Mouse (Mus musculus) forebrain, embryonic 13.5 days (tissue): Measurements from ENCODE around the gene Bpifb5. TPM values are rescaled to one million over a fixed set of nuclear protein-coding genes. Genes with fewer than 3 reads are reported as not detected.
"Not testable (repeated sequence)": the region's sequence is repeated elsewhere in the genome, so short reads cannot be mapped to it uniquely, and the experiment has no call there.

Source experiments
- ATAC-seq: fragments of 200-750 bp; cut with Nextera tagmentation; 2 replicates; pipeline ENCODE4 v1.8.0; 2017
- H3K27ac ChIP-seq: fragments of 300-500 bp; sonication (generic); 2 replicates; pipeline ENCODE4 v1.5.1; 2015; ENCODE audit warnings: inconsistent platforms, mild to moderate bottlenecking, moderate library complexity
- H3K27me3 ChIP-seq: fragments of 300-500 bp; sonication (generic); 2 replicates; pipeline ENCODE4 v1.6.1; 2015; ENCODE audit warnings: mild to moderate bottlenecking, inconsistent platforms
- H3K36me3 ChIP-seq: fragments of 300-500 bp; sonication (generic); 2 replicates; pipeline ENCODE4 v1.6.1; 2015; ENCODE audit warnings: mild to moderate bottlenecking, inconsistent platforms; ENCODE audit not compliant: poor library complexity, severe bottlenecking
- H3K4me1 ChIP-seq: fragments of 300-500 bp; sonication (generic); 2 replicates; pipeline ENCODE4 v1.6.1; 2015; ENCODE audit warnings: inconsistent platforms
- H3K4me2 ChIP-seq: fragments of 300-500 bp; sonication (generic); 2 replicates; pipeline ENCODE4 v1.6.1; 2015; ENCODE audit warnings: inconsistent platforms, mild to moderate bottlenecking, moderate library complexity
- H3K4me3 ChIP-seq: fragments of 300-500 bp; sonication (generic); 2 replicates; pipeline ENCODE4 v1.5.1; 2015; ENCODE audit warnings: mild to moderate bottlenecking, inconsistent platforms
- H3K9ac ChIP-seq: fragments of 300-500 bp; sonication (generic); 2 replicates; pipeline ENCODE4 v1.6.1; 2015; ENCODE audit warnings: mild to moderate bottlenecking, inconsistent platforms
- H3K9me3 ChIP-seq: fragments of 300-500 bp; sonication (generic); replicated peaks from 2 replicates; pipeline ENCODE4 v1.6.1; 2016; ENCODE audit warnings: inconsistent platforms
- WGBS: fragments of 180-500 bp; shearing (Covaris S2); methylation state at CpG from one replicate; pipeline ENCODE4 v1.1.7; 2015; 5-methylcytosine and 5-hydroxymethylcytosine counted together
- polyA plus RNA-seq: library from polyadenylated mRNA; unstranded; fragments of >200 nt; fragmentation: Nextera tagmentation; extraction: Ambion mirVana; gene quantifications from 2 replicates; pipeline ENCODE4 v1.2.1, GENCODE M21; 2015

The Bpifb5 gene
- polyA plus RNA-seq, 1 experiment from 2014 or later, result not detected

GRCm38 (mm10) chr2:154243356-154244036 is 20.0 kb downstream of the Bpifb5 start:
- H3K27me3 ChIP-seq, result no peaks in the 10 kb centered on the region
- H3K9me3 ChIP-seq, result no peaks in the 10 kb centered on the region
- H3K4me3 ChIP-seq, result no peak overlapping the region
- WGBS, result 91% methylated on average over 10 of the region's 10 CpGs
- H3K27ac ChIP-seq, result no peak overlapping the region
- no peak overlapping the region for H3K9ac ChIP-seq
- H3K4me1 ChIP-seq, result no peaks in the 10 kb centered on the region
- H3K36me3 ChIP-seq, result no peaks in the 10 kb centered on the region
- ATAC-seq, result no peak
- H3K4me2 ChIP-seq, result no peak overlapping the region

GRCm38 (mm10) chr2:154245322-154245721 is 21.8 kb downstream of the Bpifb5 start:
- Histone ChIP-seq H3K4me1 (no peaks in the 10 kb centered on the region), H3K9ac (no peak overlapping the region)
- no peak for ATAC-seq

GRCm38 (mm10) chr2:154255254-154255653 is 31.7 kb downstream of the Bpifb5 start:
- H3K9ac ChIP-seq, H3K4me1 ChIP-seq, H3K27ac ChIP-seq, H3K9me3 ChIP-seq, H3K4me3 ChIP-seq, H3K36me3 ChIP-seq, H3K4me2 ChIP-seq, ATAC-seq, H3K27me3 ChIP-seq: not testable (repeated sequence)
- 91% methylated on average over 2 of the region's 4 CpGs for WGBS

More at GRCm38 (mm10) chr2:154245322-154245721, 21.8 kb downstream of the Bpifb5 start:
- H3K9me3 ChIP-seq, result no peaks in the 10 kb centered on the region
- H3K4me3 ChIP-seq, result no peak overlapping the region
- H3K27ac ChIP-seq, result no peak overlapping the region
- H3K36me3 ChIP-seq, result no peaks in the 10 kb centered on the region
- WGBS, result 93% methylated on average over 5 of the region's 5 CpGs
- H3K27me3 ChIP-seq, result no peaks in the 10 kb centered on the region
- H3K4me2 ChIP-seq, result no peak overlapping the region

GRCm38 (mm10) chr2:154255770-154256169 is 32.2 kb downstream of the Bpifb5 start:
- Histone ChIP-seq H3K4me2 (no peak overlapping the region), H3K4me3 (no peak overlapping the region), H3K9ac (no peak overlapping the region), H3K9me3 (no peaks in the 10 kb centered on the region), H3K4me1 (no peaks in the 10 kb centered on the region), H3K27me3 (no peaks in the 10 kb centered on the region), H3K36me3 (no peaks in the 10 kb centered on the region), H3K27ac (no peak overlapping the region)
- 70% methylated on average over 4 of the region's 4 CpGs for WGBS
- no peak for ATAC-seq

GRCm38 (mm10) chr2:154257554-154257953 is 34.0 kb downstream of the Bpifb5 start, which contains the start of gene Bpifb9a:
Gene Bpifb9a, plus strand, starts transcription at chr2:154257854.
- not testable (repeated sequence) for H3K27ac ChIP-seq, H3K27me3 ChIP-seq, H3K36me3 ChIP-seq, H3K4me2 ChIP-seq, H3K4me3 ChIP-seq, H3K9ac ChIP-seq, H3K4me1 ChIP-seq, H3K9me3 ChIP-seq, ATAC-seq
- WGBS, result 85% methylated on average over 5 of the region's 5 CpGs

- not testable (repeated sequence) for H3K9ac ChIP-seq, H3K4me1 ChIP-seq, H3K27ac ChIP-seq, H3K4me2 ChIP-seq, H3K27me3 ChIP-seq, ATAC-seq, H3K9me3 ChIP-seq, H3K36me3 ChIP-seq, H3K4me3 ChIP-seq
- WGBS, result 90% methylated on average over 3 of the region's 3 CpGs
Measured at GRCm38 (mm10) chr2:154264397-154264796, 40.9 kb downstream of the Bpifb5 start.

Other genes with a start within 250 kb of the Bpifb5 start
- gene Bpifa6, start 248.8 kb upstream of the Bpifb5 start, polyA plus RNA-seq, result not detected in 2 replicates
- gene Bpifa2, start 215.5 kb upstream of the Bpifb5 start, polyA plus RNA-seq, result not detected in 2 replicates
- gene Bpifa3, start 93.4 kb upstream of the Bpifb5 start, polyA plus RNA-seq, result not detected in 2 replicates
- not detected in 2 replicates for gene Bpifa1, start 80.9 kb upstream of the Bpifb5 start, polyA plus RNA-seq
- gene Bpifa5, start 61.1 kb upstream of the Bpifb5 start, polyA plus RNA-seq, result not detected in 2 replicates
- gene Bpifb1, start 32.9 kb upstream of the Bpifb5 start, polyA plus RNA-seq, result 0.18 TPM in 1 of 2 replicates, not detected in the other
- gene Bpifb9a, start 34.1 kb downstream of the Bpifb5 start, polyA plus RNA-seq, result not detected in 2 replicates
- not detected in 2 replicates for gene Bpifb9b, start 83.5 kb downstream of the Bpifb5 start, polyA plus RNA-seq
- gene Cdk5rap1, start 149.3 kb downstream of the Bpifb5 start, polyA plus RNA-seq, result 16.0 and 17.4 TPM in 2 replicates
- 3.8 and 4.1 TPM in 2 replicates for gene Snta1, start 184.4 kb downstream of the Bpifb5 start, polyA plus RNA-seq
- gene Cbfa2t2, start 212.7 kb downstream of the Bpifb5 start, polyA plus RNA-seq, result 69.4 and 79.1 TPM in 2 replicates